Mouse (Mus musculus) limb, embryonic 13.5 days (tissue): ENCODE results near the gene Msi1. TPM values are rescaled to one million over a fixed set of nuclear protein-coding genes. Genes with fewer than 3 reads are reported as not detected.

Experiments
- ATAC-seq: fragments of 200-750 bp; cut with Nextera tagmentation; 2 replicates; pipeline ENCODE4 v1.8.0; 2017; ENCODE audit warnings: low read depth, moderate number of reproducible peaks, moderate TSS enrichment; ENCODE audit not compliant: low FRiP score
- H3K27ac ChIP-seq: fragments of 300-500 bp; sonication (generic); 2 replicates; pipeline ENCODE4 v1.5.1; 2015; ENCODE audit warnings: inconsistent platforms, mild to moderate bottlenecking, moderate library complexity
- H3K27me3 ChIP-seq: fragments of 300-500 bp; sonication (generic); 2 replicates; pipeline ENCODE4 v1.6.1; 2015; ENCODE audit warnings: mild to moderate bottlenecking, inconsistent platforms
- H3K36me3 ChIP-seq: fragments of 300-500 bp; sonication (generic); 2 replicates; pipeline ENCODE4 v1.6.1; 2015; ENCODE audit warnings: inconsistent platforms, mild to moderate bottlenecking, moderate library complexity
- H3K4me1 ChIP-seq: fragments of 300-500 bp; sonication (generic); 2 replicates; pipeline ENCODE4 v1.6.1; 2015; ENCODE audit warnings: inconsistent platforms
- H3K4me2 ChIP-seq: fragments of 300-500 bp; sonication (generic); replicated peaks from 2 replicates; pipeline ENCODE4 v1.6.1; 2015; ENCODE audit warnings: inconsistent platforms, mild to moderate bottlenecking, moderate library complexity
- H3K4me3 ChIP-seq: fragments of 300-500 bp; sonication (generic); 2 replicates; pipeline ENCODE4 v1.5.1; 2015; ENCODE audit warnings: moderate library complexity, mild to moderate bottlenecking, inconsistent platforms
- H3K9ac ChIP-seq: fragments of 300-500 bp; sonication (generic); 2 replicates; pipeline ENCODE4 v1.6.1; 2015; ENCODE audit warnings: mild to moderate bottlenecking, inconsistent platforms
- H3K9me3 ChIP-seq: fragments of 300-500 bp; sonication (generic); 2 replicates; pipeline ENCODE4 v1.6.1; 2016; ENCODE audit warnings: inconsistent platforms
- WGBS: fragments of 180-500 bp; shearing (Covaris S2); methylation state at CpG from one replicate; pipeline ENCODE4 v1.1.7; 2015; 5-methylcytosine and 5-hydroxymethylcytosine counted together
- polyA plus RNA-seq: library from polyadenylated mRNA; unstranded; fragments of >200 nt; fragmentation: Nextera tagmentation; extraction: Ambion mirVana; gene quantifications from 2 replicates; pipeline ENCODE4 v1.2.1, GENCODE M21; 2015

The Msi1 gene
- polyA plus RNA-seq, 1 experiment from 2014 or later = 18.4 TPM

DNA sequence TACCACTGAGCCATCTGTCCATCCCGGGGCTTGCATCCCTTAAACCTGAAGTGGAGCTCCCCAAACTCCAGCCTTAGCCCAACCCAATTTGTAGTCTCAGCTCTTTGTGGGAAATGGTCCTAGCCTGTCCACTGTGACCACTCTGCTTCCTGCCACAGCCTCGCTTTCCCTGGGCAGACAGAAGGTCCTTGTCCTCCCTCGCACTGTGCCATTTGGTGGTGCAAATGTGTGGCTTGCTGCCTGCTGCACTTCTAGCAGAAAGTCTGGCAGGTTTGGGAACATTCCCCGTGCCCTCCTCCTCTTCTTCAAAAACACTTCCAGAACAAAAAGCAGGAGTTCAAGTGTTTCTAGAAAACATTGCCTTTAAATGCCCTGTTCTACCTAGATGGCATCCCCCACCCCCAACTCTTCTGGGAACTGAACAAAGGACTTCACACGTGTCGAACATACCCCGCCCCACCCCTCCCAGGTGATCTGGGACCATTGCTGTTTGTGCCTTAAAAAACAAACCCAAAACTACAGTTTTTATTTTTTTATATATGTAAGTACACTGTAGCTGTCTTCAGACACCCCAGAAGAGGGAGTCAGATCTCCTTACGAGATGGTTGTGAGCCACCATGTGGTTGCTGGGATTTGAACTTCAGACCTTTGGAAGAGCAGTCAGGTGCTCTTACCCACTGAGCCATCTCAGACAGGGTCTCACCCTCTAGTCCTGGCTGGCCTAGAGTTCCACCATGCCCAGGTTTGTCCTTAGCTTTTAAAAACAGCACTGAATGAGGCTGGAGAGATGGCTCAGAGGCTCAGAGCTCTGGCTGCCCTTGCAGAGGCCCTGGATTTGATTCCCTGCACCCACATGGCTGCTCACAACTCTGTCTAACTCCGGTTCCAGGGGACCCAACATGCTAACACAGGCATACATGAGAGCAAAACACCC is 69.2 kb downstream of the Msi1 start:
- Histone ChIP-seq H3K4me1 (peaks cover 11% of the 10 kb centered on the region), H3K9ac (no peak overlapping the region), H3K27me3 (no peaks in the 10 kb centered on the region), H3K4me2 (no peak overlapping the region), H3K36me3 (no peaks in the 10 kb centered on the region), H3K4me3 (no peak overlapping the region), H3K9me3 (no peaks in the 10 kb centered on the region), H3K27ac (no peak overlapping the region)
- WGBS = 45% methylated on average over 9 of the region's 9 CpGs
- ATAC-seq = no peak

GRCm38 (mm10) chr5:115500383-115500935 is 71.1 kb downstream of the Msi1 start:
- Histone ChIP-seq H3K4me3 (no peak overlapping the region), H3K27me3 (no peaks in the 10 kb centered on the region), H3K36me3 (no peaks in the 10 kb centered on the region), H3K4me2 (no peak overlapping the region), H3K9ac (no peak overlapping the region), H3K9me3 (peaks cover 5% of the 10 kb centered on the region; the same call in 1 of the 2 replicates), H3K4me1 (no peaks in the 10 kb centered on the region), H3K27ac (no peak overlapping the region)
- no peak for ATAC-seq
- 80% methylated on average over 12 of the region's 12 CpGs for WGBS

- no peak overlapping the region for H3K4me2 ChIP-seq
- no peak for ATAC-seq
- no peak overlapping the region for H3K9ac ChIP-seq
- H3K27ac ChIP-seq = no peak overlapping the region
- H3K27me3 ChIP-seq = no peaks in the 10 kb centered on the region
- peaks cover 5% of the 10 kb centered on the region; the same call in 1 of the 2 replicates for H3K9me3 ChIP-seq
- no peaks in the 10 kb centered on the region for H3K36me3 ChIP-seq
- peaks cover 11% of the 10 kb centered on the region for H3K4me1 ChIP-seq
- H3K4me3 ChIP-seq = no peak overlapping the region
- 61% methylated on average over 12 of the region's 12 CpGs for WGBS
These were observed 73.6 kb downstream of the Msi1 start for GRCm38 (mm10) chr5:115503035-115503434.

Other genes with a start within 250 kb of the Msi1 start
- 0.75 and 0.91 TPM in 2 replicates for gene Cabp1, start 235.2 kb upstream of the Msi1 start, polyA plus RNA-seq
- 83.6 and 93.9 TPM in 2 replicates for gene Pop5, start 193.8 kb upstream of the Msi1 start, polyA plus RNA-seq
- gene Rnf10, start 156.7 kb upstream of the Msi1 start, polyA plus RNA-seq = 141 and 144 TPM in 2 replicates
- 41.8 and 43.6 TPM in 2 replicates for gene Coq5, start 149.9 kb upstream of the Msi1 start, polyA plus RNA-seq
- gene Dynll1, start 128.6 kb upstream of the Msi1 start, polyA plus RNA-seq = 1,815 and 1,838 TPM in 2 replicates
- gene Srsf9, start 102.4 kb upstream of the Msi1 start, polyA plus RNA-seq = 314 and 331 TPM in 2 replicates
- gene Gatc, start 88.4 kb upstream of the Msi1 start, polyA plus RNA-seq = 25.7 and 28.3 TPM in 2 replicates
- 58.8 and 62.1 TPM in 2 replicates for gene Triap1, start 88.4 kb upstream of the Msi1 start, polyA plus RNA-seq
- gene Cox6a1, start 80.6 kb upstream of the Msi1 start, polyA plus RNA-seq = 677 and 710 TPM in 2 replicates
- not detected in 2 replicates for gene Pla2g1b, start 36.7 kb downstream of the Msi1 start, polyA plus RNA-seq
- 25.8 and 27.5 TPM in 2 replicates for gene Sirt4, start 55.1 kb downstream of the Msi1 start, polyA plus RNA-seq
- gene Pxn, start 77.1 kb downstream of the Msi1 start, polyA plus RNA-seq = 46.9 and 54.0 TPM in 2 replicates
- gene Rplp0, start 129.9 kb downstream of the Msi1 start, polyA plus RNA-seq = 1,446 and 1,459 TPM in 2 replicates
- 46.1 and 48.2 TPM in 2 replicates for gene Gcn1l1, start 135.7 kb downstream of the Msi1 start, polyA plus RNA-seq
- gene Rab35, start 202.3 kb downstream of the Msi1 start, polyA plus RNA-seq = 14.5 and 15.2 TPM in 2 replicates